Mouse (Mus musculus) lung, postnatal 0 days (tissue): ENCODE data around the gene Isoc2b. TPM values are rescaled to one million over a fixed set of nuclear protein-coding genes. Genes with fewer than 3 reads are reported as not detected.
"Not testable (repeated sequence)": the region's sequence is repeated elsewhere in the genome, so short reads cannot be mapped to it uniquely, and the experiment has no call there.

Experiments
- ATAC-seq: fragments of 200-750 bp; cut with Nextera tagmentation; 2 replicates; pipeline ENCODE4 v1.8.0; 2017; ENCODE audit warnings: moderate library complexity
- DNase-seq: peaks from one replicate; pipeline ENCODE4 v3.0.0-alpha.2; 2016; ENCODE audit warnings: low spot score
- H3K27ac ChIP-seq: fragments of 300-500 bp; sonication (generic); 2 replicates; pipeline ENCODE4 v1.5.1; 2014; ENCODE audit warnings: antibody characterized with exemption, mild to moderate bottlenecking, low read length, mixed read lengths
- H3K27me3 ChIP-seq: fragments of 300-500 bp; sonication (generic); replicated peaks from 2 replicates; pipeline ENCODE4 v1.6.1; 2014; ENCODE audit warnings: low read length, mixed read lengths; ENCODE audit not compliant: insufficient read depth
- H3K36me3 ChIP-seq: fragments of 300-500 bp; sonication (generic); 2 replicates; pipeline ENCODE4 v1.6.1; 2014; ENCODE audit warnings: low read length, mixed read lengths; ENCODE audit not compliant: insufficient read depth
- H3K4me1 ChIP-seq: fragments of 300-500 bp; sonication (generic); 2 replicates; pipeline ENCODE4 v1.6.1; 2014; ENCODE audit warnings: antibody characterized with exemption, low read depth, low read length, mixed read lengths; ENCODE audit not compliant: insufficient read depth
- H3K4me2 ChIP-seq: fragments of 300-500 bp; sonication (generic); replicated peaks from 2 replicates; pipeline ENCODE4 v1.6.1; 2014; ENCODE audit warnings: low read depth, mild to moderate bottlenecking, low read length, moderate library complexity, mixed read lengths
- H3K4me3 ChIP-seq: fragments of 300-500 bp; sonication (generic); 2 replicates; pipeline ENCODE4 v1.5.1; 2014; ENCODE audit warnings: low read depth, low read length
- H3K9ac ChIP-seq: fragments of 300-500 bp; sonication (generic); replicated peaks from 2 replicates; pipeline ENCODE4 v1.6.1; 2014; ENCODE audit warnings: low read depth, mild to moderate bottlenecking
- H3K9me3 ChIP-seq: fragments of 300-500 bp; sonication (generic); 2 replicates; pipeline ENCODE4 v1.6.1; 2016; ENCODE audit warnings: low read length, mixed read lengths
- CTCF ChIP-seq: IDR thresholded peaks from 2 replicates; pipeline ENCODE4 v1.5.1; 2016; ENCODE audit warnings: antibody characterized with exemption, mild to moderate bottlenecking
- EP300 ChIP-seq: IDR thresholded peaks from 2 replicates; pipeline ENCODE4 v1.6.1; 2016; ENCODE audit warnings: antibody characterized with exemption, mild to moderate bottlenecking, control low read depth
- WGBS: fragments of 180-500 bp; shearing (Covaris S2); extraction: QIAGEN DNeasy Blood & Tissue Kit; methylation state at CpG from one replicate; pipeline ENCODE4 v1.1.7; 2014; 5-methylcytosine and 5-hydroxymethylcytosine counted together
- polyA plus RNA-seq: library from polyadenylated mRNA; unstranded; fragments of >200 nt; fragmentation: Nextera tagmentation; extraction: Ambion mirVana; gene quantifications from 2 replicates; pipeline ENCODE4 v1.2.1, GENCODE M21; 2015

Gene Isoc2b
- polyA plus RNA-seq, 1 experiment from 2014 or later, result 12.7 TPM

DNA sequence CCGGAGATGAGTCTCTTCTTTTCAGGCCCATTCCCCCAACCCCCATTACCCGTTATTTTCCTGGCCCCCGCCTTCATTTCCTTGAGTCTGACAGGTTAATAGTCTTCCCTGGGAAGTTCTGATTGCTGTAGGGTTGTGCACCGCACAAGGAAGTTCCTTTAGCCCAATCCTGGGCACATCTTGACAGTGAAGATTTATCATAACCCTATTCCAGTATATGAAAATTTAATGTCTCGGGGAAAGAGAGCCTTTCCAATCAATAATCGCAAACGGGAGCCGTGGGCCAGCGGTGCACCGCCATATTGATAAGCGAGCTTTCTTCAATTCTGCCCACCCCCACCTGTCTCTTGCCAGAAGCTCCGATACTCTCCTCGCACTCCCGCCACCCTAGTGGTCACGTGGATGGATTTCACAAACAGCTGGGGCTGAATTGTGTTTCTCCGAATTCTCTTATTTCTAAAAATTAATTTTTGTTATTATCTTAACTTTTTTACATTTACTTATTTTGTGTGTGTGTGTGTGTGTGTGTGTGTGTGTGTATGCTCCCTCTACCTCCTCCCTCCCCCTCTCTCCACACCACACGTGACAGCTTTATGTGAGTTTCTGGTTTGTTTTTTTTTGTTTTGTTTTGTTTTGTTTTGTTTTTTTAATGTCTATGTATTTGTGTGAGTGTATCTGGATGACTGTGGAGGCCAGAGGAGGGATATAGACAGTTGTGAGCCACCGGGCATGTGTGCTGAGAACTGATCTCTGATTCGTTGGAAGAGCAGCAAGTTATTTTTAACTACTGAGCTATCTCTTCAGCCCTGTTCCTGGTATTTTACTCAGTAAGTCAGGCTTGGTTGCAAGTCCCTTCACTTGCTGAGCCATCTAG is 29.8 kb upstream of the Isoc2b start:
- WGBS, result 6% methylated on average over 19 of the region's 19 CpGs
- no peaks in the 10 kb centered on the region for H3K36me3 ChIP-seq
- no peaks in the 10 kb centered on the region for H3K4me1 ChIP-seq
- TF ChIP-seq CTCF (no peak; the same call in 1 of the 2 replicates), EP300 (no peak)
- peak overlapping the region; percentile 44 for H3K4me2 ChIP-seq
- no peak overlapping the region for H3K9ac ChIP-seq
- DNase-seq, result peak; percentile 64
- no peaks in the 10 kb centered on the region for H3K9me3 ChIP-seq
- peak overlapping the region; percentile 14 for H3K4me3 ChIP-seq
- H3K27ac ChIP-seq, result no peak overlapping the region
- no peaks in the 10 kb centered on the region for H3K27me3 ChIP-seq
- ATAC-seq, result peak; percentile 62

DNA sequence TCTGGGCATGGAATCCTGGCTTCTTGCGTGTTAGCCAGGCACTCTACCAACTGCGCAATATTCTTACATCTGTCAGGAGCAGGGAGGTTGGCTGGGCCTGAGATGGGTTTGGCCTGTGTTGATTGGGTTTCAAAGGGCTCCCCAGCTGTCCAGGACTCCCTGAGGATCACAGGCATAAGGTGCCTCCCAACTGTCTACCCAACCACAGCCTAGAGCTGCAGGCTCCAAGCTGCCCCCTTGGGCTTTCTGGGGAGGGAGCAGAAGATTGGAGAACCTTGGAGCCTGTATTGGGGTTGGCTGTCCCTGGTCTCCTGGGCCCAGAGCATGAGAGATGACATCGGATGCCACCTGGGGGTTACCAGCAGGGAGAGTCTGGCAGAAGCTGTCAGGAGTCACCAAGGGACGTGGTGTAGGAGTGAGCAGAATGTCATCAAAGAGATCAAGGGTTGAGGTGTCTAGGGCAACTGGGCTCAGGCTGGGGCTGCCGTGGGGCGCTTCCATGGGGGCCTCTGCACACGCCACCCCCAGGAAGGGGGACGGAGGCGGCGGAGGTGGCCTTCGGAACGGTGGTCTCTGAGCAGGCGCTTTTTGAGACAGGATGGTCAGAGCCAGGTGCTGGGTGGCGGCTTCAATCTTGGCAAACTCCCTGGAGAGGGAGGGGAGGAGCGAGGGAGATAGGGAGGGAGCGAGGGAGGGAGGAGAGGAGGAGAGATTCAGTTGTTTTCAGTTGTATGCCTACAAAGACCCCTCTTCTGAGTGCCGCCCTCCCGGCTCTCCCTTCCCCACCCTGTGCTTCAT is 29.0 kb upstream of the Isoc2b start:
- Histone ChIP-seq H3K4me2 (peak overlapping the region; percentile 44), H3K4me1 (no peaks in the 10 kb centered on the region), H3K27ac (no peak overlapping the region), H3K9ac (no peak overlapping the region), H3K27me3 (no peaks in the 10 kb centered on the region), H3K36me3 (no peaks in the 10 kb centered on the region), H3K9me3 (no peaks in the 10 kb centered on the region), H3K4me3 (peak overlapping the region; percentile 14)
- peak; percentile 9; the same call in 1 of the 2 replicates for ATAC-seq
- 16% methylated on average over 15 of the region's 18 CpGs for WGBS
- DNase-seq, result peak; percentile 24
- no peak for TF ChIP-seq EP300
- no peak for TF ChIP-seq CTCF

- Histone ChIP-seq H3K9me3 (no peaks in the 10 kb centered on the region), H3K27ac (no peak overlapping the region), H3K4me3 (no peak overlapping the region), H3K4me2 (no peak overlapping the region), H3K9ac (no peak overlapping the region), H3K27me3 (no peaks in the 10 kb centered on the region), H3K4me1 (no peaks in the 10 kb centered on the region), H3K36me3 (no peaks in the 10 kb centered on the region)
- 45% methylated on average over 11 of the region's 11 CpGs for WGBS
- DNase-seq (no peak), ATAC-seq (no peak)
- TF ChIP-seq EP300, result no peak
- no peak for TF ChIP-seq CTCF
These were observed 25.1 kb upstream of the Isoc2b start for GRCm38 (mm10) chr7:4895186-4895585.

- Histone ChIP-seq H3K27ac (no peak overlapping the region), H3K4me2 (no peak overlapping the region), H3K4me1 (no peaks in the 10 kb centered on the region), H3K27me3 (no peaks in the 10 kb centered on the region), H3K4me3 (no peak overlapping the region), H3K36me3 (no peaks in the 10 kb centered on the region), H3K9ac (no peak overlapping the region), H3K9me3 (no peaks in the 10 kb centered on the region)
- TF ChIP-seq CTCF (no peak), EP300 (no peak)
- DNase-seq (no peak), ATAC-seq (no peak)
- 22% methylated on average over 4 of the region's 4 CpGs for whole genome bisulfite sequencing
These were observed 16.6 kb upstream of the Isoc2b start for GRCm38 (mm10) chr7:4886680-4887079.

DNA sequence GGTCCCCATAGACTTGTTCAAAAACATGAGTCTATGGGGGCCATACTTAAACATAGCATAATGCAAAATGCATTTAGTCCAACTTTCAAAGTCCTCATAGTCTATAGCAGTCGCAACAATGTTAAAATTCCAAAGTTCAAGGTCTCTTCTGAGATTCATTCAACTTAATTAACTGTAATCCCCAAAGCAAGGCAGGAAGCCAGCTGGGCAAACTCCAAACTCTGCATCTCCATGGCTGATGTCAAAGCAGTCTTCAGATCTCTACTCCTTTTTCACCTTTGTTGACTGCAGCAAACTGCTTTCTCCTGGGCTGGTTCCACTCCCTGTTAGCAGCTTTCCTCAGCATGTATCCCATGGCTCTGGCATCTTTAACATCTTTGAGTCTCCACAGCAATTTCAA is 9.0 kb upstream of the Isoc2b start:
- H3K4me3 ChIP-seq, H3K4me2 ChIP-seq, H3K4me1 ChIP-seq, DNase-seq, H3K27ac ChIP-seq, H3K9ac ChIP-seq, ATAC-seq, H3K36me3 ChIP-seq, H3K27me3 ChIP-seq, H3K9me3 ChIP-seq: not testable (repeated sequence)
- 59% methylated on average over 1 of the region's 1 CpGs for WGBS

- Histone ChIP-seq H3K4me3 (no peak overlapping the region), H3K4me2 (peak overlapping the region; percentile 75; the same call in 1 of the 2 replicates), H3K9ac (no peak overlapping the region), H3K27me3 (no peaks in the 10 kb centered on the region), H3K4me1 (peaks cover 5% of the 10 kb centered on the region; the same call in 1 of the 2 replicates), H3K27ac (no peak overlapping the region), H3K9me3 (no peaks in the 10 kb centered on the region), H3K36me3 (no peaks in the 10 kb centered on the region)
- TF ChIP-seq CTCF (peak; percentile 49), EP300 (no peak)
- ATAC-seq (no peak), DNase-seq (no peak)
These were observed 8.1 kb upstream of the Isoc2b start for GRCm38 (mm10) chr7:4878186-4878585.
